Mouse (Mus musculus) myocyte (in vitro differentiated cells): Measurements from ENCODE around the gene Sept11. TPM values are rescaled to one million over a fixed set of nuclear protein-coding genes. Genes with fewer than 3 reads are reported as not detected.

Experiments used
- H3K27me3 ChIP-seq: one replicate; pipeline ENCODE4 v1.6.1; 2011; ENCODE audit not compliant: control insufficient read depth, insufficient read depth, insufficient read length
- H3K36me3 ChIP-seq: one replicate; pipeline ENCODE4 v1.6.1; 2011; ENCODE audit not compliant: control insufficient read depth, insufficient read depth
- H3K4me2 ChIP-seq: one replicate; pipeline ENCODE4 v1.6.1; 2011; ENCODE audit warnings: low read depth, control low read depth
- H3K4me3 ChIP-seq: one replicate; pipeline ENCODE4 v1.5.1; 2011; ENCODE audit warnings: mild to moderate bottlenecking, control low read depth, moderate library complexity
- H3K79me2 ChIP-seq: one replicate; pipeline ENCODE4 v1.6.1; 2011; ENCODE audit not compliant: control insufficient read depth, insufficient read depth
- H3ac ChIP-seq: one replicate; pipeline ENCODE4 v1.6.1; 2011; ENCODE audit not compliant: control insufficient read depth, insufficient read length
- CEBPB ChIP-seq: IDR thresholded peaks from 2 replicates; pipeline ENCODE4 v1.6.1; 2011; ENCODE audit warnings: mild to moderate bottlenecking, moderate library complexity; ENCODE audit not compliant: poor library complexity, insufficient read depth, severe bottlenecking
- E2F4 ChIP-seq: IDR thresholded peaks from one replicate; pipeline ENCODE4 v1.6.1; 2011; ENCODE audit warnings: mild to moderate bottlenecking, control low read depth, moderate library complexity; ENCODE audit not compliant: insufficient read depth
- MAX ChIP-seq: IDR thresholded peaks from one replicate; pipeline ENCODE4 v1.6.1; 2011; ENCODE audit warnings: low read depth, mild to moderate bottlenecking, control low read depth
- MYOD1 ChIP-seq, 3 experiments: IDR thresholded peaks; one replicate each; pipeline ENCODE4 v1.6.1; 2011; ENCODE audit warnings: control low read depth in 2 of 3, low read depth in 2 of 3, mild to moderate bottlenecking in 2 of 3, moderate library complexity in 1 of 3; ENCODE audit not compliant: insufficient read length in 2 of 3, control insufficient read depth in 1 of 3
- MYOG ChIP-seq, 3 experiments: IDR thresholded peaks; one replicate each; pipeline ENCODE4 v1.6.1; 2011; ENCODE audit warnings: control low read depth in 2 of 3, low read depth in 2 of 3, mild to moderate bottlenecking in 2 of 3; ENCODE audit not compliant: insufficient read length in 2 of 3, control insufficient read depth in 1 of 3, insufficient read depth in 1 of 3
- POLR2A ChIP-seq: IDR thresholded peaks from one replicate; pipeline ENCODE4 v1.6.1; 2011; ENCODE audit warnings: low read depth, mild to moderate bottlenecking, control low read depth, moderate library complexity; ENCODE audit not compliant: insufficient read length
- POLR2AphosphoS2 ChIP-seq: IDR thresholded peaks from one replicate; pipeline ENCODE4 v1.6.1; 2011; ENCODE audit warnings: low read depth, control low read depth; ENCODE audit not compliant: insufficient read length
- REST ChIP-seq: IDR thresholded peaks from one replicate; pipeline ENCODE4 v1.6.1; 2011; ENCODE audit warnings: mild to moderate bottlenecking, control low read depth, moderate library complexity; ENCODE audit not compliant: insufficient read depth, insufficient read length
- SRF ChIP-seq: IDR thresholded peaks from one replicate; pipeline ENCODE4 v1.6.1; 2011; ENCODE audit warnings: low read depth; ENCODE audit not compliant: control insufficient read depth, insufficient read length
- TCF12 ChIP-seq: IDR thresholded peaks from one replicate; pipeline ENCODE4 v1.6.1; 2011; ENCODE audit warnings: mild to moderate bottlenecking, control low read depth; ENCODE audit not compliant: poor library complexity, insufficient read depth, severe bottlenecking
- TCF3 ChIP-seq: IDR thresholded peaks from one replicate; pipeline ENCODE4 v1.6.1; 2011; ENCODE audit warnings: low read depth, control low read depth; ENCODE audit not compliant: insufficient read length
- USF1 ChIP-seq: IDR thresholded peaks from one replicate; pipeline ENCODE4 v1.6.1; 2011; ENCODE audit warnings: low read depth, mild to moderate bottlenecking, control low read depth, moderate library complexity
- polyA plus RNA-seq: library from polyadenylated mRNA; unstranded; fragments of >200 nt; fragmentation: generic; extraction: Trizol; gene quantifications from one replicate; pipeline ENCODE4 v1.2.1, GENCODE M21; 2012; ENCODE audit warnings: missing spikeins

The Sept11 gene
- polyA plus RNA-seq, 1 experiment, result 114 TPM

GRCm38 (mm10) chr5:93103603-93104002 lies 10.4 kb downstream of the Sept11 start:
- TF ChIP-seq REST (no peak), E2F4 (no peak), MAX (no peak), MYOD1 (IDR thresholded peaks at IDR 0.05; ENCODE audit: control insufficient read depth in 1 of 3, insufficient read length in 2 of 3, low read depth in 2 of 3) (no peak), MYOG (IDR thresholded peaks at IDR 0.05; ENCODE audit: control insufficient read depth in 1 of 3, insufficient read depth in 1 of 3, insufficient read length in 2 of 3, low read depth in 2 of 3) (no peak), SRF (no peak), CEBPB (no peak), POLR2A (no peak), TCF12 (no peak), POLR2AphosphoS2 (no peak)

GRCm38 (mm10) chr5:93104987-93105823 lies 12.0 kb downstream of the Sept11 start:
- Histone ChIP-seq H3ac (no peak overlapping the region), H3K36me3 (peaks cover 6% of the 10 kb centered on the region), H3K27me3 (no peaks in the 10 kb centered on the region), H3K79me2 (peaks cover 89% of the 10 kb centered on the region), H3K4me2 (peak overlapping the region; percentile 71), H3K4me3 (no peak overlapping the region)
- TF ChIP-seq REST (no peak), E2F4 (no peak), CEBPB (no peak), TCF3 (no peak), MYOG (IDR thresholded peaks at IDR 0.05; ENCODE audit: control insufficient read depth in 1 of 3, insufficient read depth in 1 of 3, insufficient read length in 2 of 3, low read depth in 2 of 3) (no peak), MYOD1 (IDR thresholded peaks at IDR 0.05; ENCODE audit: control insufficient read depth in 1 of 3, insufficient read length in 2 of 3, low read depth in 2 of 3) (no peak), TCF12 (peak; percentile 17), POLR2AphosphoS2 (no peak), USF1 (peak; percentile 17), MAX (no peak)

More at GRCm38 (mm10) chr5:93103603-93104002, 10.4 kb downstream of the Sept11 start:
- Histone ChIP-seq H3K4me3 (no peak overlapping the region), H3K4me2 (peak overlapping the region; percentile 66), H3K79me2 (peaks cover 89% of the 10 kb centered on the region), H3K36me3 (no peaks in the 10 kb centered on the region), H3ac (no peak overlapping the region), H3K27me3 (no peaks in the 10 kb centered on the region)

GRCm38 (mm10) chr5:93106048-93106447 lies 12.8 kb downstream of the Sept11 start:
- TF ChIP-seq MAX, result no peak
- no peak for TF ChIP-seq POLR2AphosphoS2
- no peak for TF ChIP-seq REST
- peak in 2 of 3 experiments; percentile 53 to 78 for TF ChIP-seq MYOG (IDR thresholded peaks at IDR 0.05; ENCODE audit: control insufficient read depth in 1 of 3, insufficient read depth in 1 of 3, insufficient read length in 2 of 3, low read depth in 2 of 3)
- TF ChIP-seq USF1, result no peak
- TF ChIP-seq POLR2A, result no peak
- peak; percentile 89 for TF ChIP-seq TCF12
- TF ChIP-seq CEBPB, result no peak
- TF ChIP-seq E2F4, result no peak
- no peak for TF ChIP-seq SRF
- TF ChIP-seq TCF3, result no peak
- peak; percentile 35 to 85 (median 83) for TF ChIP-seq MYOD1 (IDR thresholded peaks at IDR 0.05; ENCODE audit: control insufficient read depth in 1 of 3, insufficient read length in 2 of 3, low read depth in 2 of 3)
- Histone ChIP-seq H3ac (no peak overlapping the region), H3K27me3 (no peaks in the 10 kb centered on the region), H3K4me2 (peak overlapping the region; percentile 71), H3K36me3 (peaks cover 6% of the 10 kb centered on the region), H3K4me3 (no peak overlapping the region), H3K79me2 (peaks cover 89% of the 10 kb centered on the region)

- Histone ChIP-seq H3K4me2 (no peak overlapping the region), H3K79me2 (peaks cover 89% of the 10 kb centered on the region), H3K4me3 (no peak overlapping the region), H3ac (no peak overlapping the region), H3K27me3 (no peaks in the 10 kb centered on the region), H3K36me3 (peaks cover 10% of the 10 kb centered on the region)
- TF ChIP-seq SRF (no peak), POLR2AphosphoS2 (no peak), POLR2A (no peak), MYOD1 (IDR thresholded peaks at IDR 0.05; ENCODE audit: control insufficient read depth in 1 of 3, insufficient read length in 2 of 3, low read depth in 2 of 3) (no peak), TCF12 (no peak), TCF3 (no peak), CEBPB (no peak), E2F4 (no peak), MYOG (IDR thresholded peaks at IDR 0.05; ENCODE audit: control insufficient read depth in 1 of 3, insufficient read depth in 1 of 3, insufficient read length in 2 of 3, low read depth in 2 of 3) (no peak)
Observed at GRCm38 (mm10) chr5:93108703-93109102, 15.5 kb downstream of the Sept11 start.
